Mouse (Mus musculus) hindbrain, embryonic 15.5 days (tissue): ENCODE measurements around the gene Ppp2r1b. TPM values are rescaled to one million over a fixed set of nuclear protein-coding genes. Genes with fewer than 3 reads are reported as not detected.
"Not testable (repeated sequence)": the region's sequence is repeated elsewhere in the genome, so short reads cannot be mapped to it uniquely, and the experiment has no call there.

Source experiments
- ATAC-seq: fragments of 200-750 bp; cut with Nextera tagmentation; 2 replicates; pipeline ENCODE4 v1.8.0; 2017; ENCODE audit warnings: low read depth, moderate number of reproducible peaks, moderate TSS enrichment; ENCODE audit not compliant: low FRiP score
- H3K27ac ChIP-seq: fragments of 300-500 bp; sonication (generic); replicated peaks from 2 replicates; pipeline ENCODE4 v1.5.1; 2015; ENCODE audit warnings: mild to moderate bottlenecking, inconsistent platforms
- H3K27me3 ChIP-seq: fragments of 300-500 bp; sonication (generic); 2 replicates; pipeline ENCODE4 v1.6.1; 2015; ENCODE audit warnings: control low read depth, inconsistent platforms
- H3K36me3 ChIP-seq: fragments of 300-500 bp; sonication (generic); 2 replicates; pipeline ENCODE4 v1.6.1; 2015; ENCODE audit warnings: control low read depth, inconsistent platforms
- H3K4me1 ChIP-seq: fragments of 300-500 bp; sonication (generic); replicated peaks from 2 replicates; pipeline ENCODE4 v1.6.1; 2015; ENCODE audit warnings: control low read depth, inconsistent platforms
- H3K4me2 ChIP-seq: fragments of 300-500 bp; sonication (generic); 2 replicates; pipeline ENCODE4 v1.6.1; 2015; ENCODE audit warnings: moderate library complexity, mild to moderate bottlenecking, inconsistent platforms
- H3K4me3 ChIP-seq: fragments of 300-500 bp; sonication (generic); 2 replicates; pipeline ENCODE4 v1.5.1; 2015; ENCODE audit warnings: mild to moderate bottlenecking, inconsistent platforms
- H3K9ac ChIP-seq: fragments of 300-500 bp; sonication (generic); 2 replicates; pipeline ENCODE4 v1.6.1; 2015; ENCODE audit warnings: inconsistent platforms
- H3K9me3 ChIP-seq: fragments of 300-500 bp; sonication (generic); 2 replicates; pipeline ENCODE4 v1.6.1; 2016; ENCODE audit warnings: control low read depth, inconsistent platforms
- WGBS: fragments of 180-500 bp; shearing (Covaris S2); methylation state at CpG from one replicate; pipeline ENCODE4 v1.1.7; 2015; 5-methylcytosine and 5-hydroxymethylcytosine counted together
- polyA plus RNA-seq: library from polyadenylated mRNA; unstranded; fragments of >200 nt; fragmentation: Nextera tagmentation; extraction: Ambion mirVana; gene quantifications from 2 replicates; pipeline ENCODE4 v1.2.1, GENCODE M21; 2015

The Ppp2r1b gene
- polyA plus RNA-seq, 1 experiment from 2014 or later = 43.8 TPM

- Histone ChIP-seq H3K27me3 (no peaks in the 10 kb centered on the region), H3K4me1 (no peaks in the 10 kb centered on the region), H3K36me3 (peaks cover 15% of the 10 kb centered on the region), H3K4me3 (no peak overlapping the region), H3K4me2 (no peak overlapping the region), H3K9ac (no peak overlapping the region), H3K9me3 (no peaks in the 10 kb centered on the region), H3K27ac (no peak overlapping the region)
- no peak for ATAC-seq
- WGBS = 95% methylated on average over 6 of the region's 6 CpGs
Observed at GRCm38 (mm10) chr9:50818050-50818449, 27.1 kb upstream of the Ppp2r1b start.

DNA sequence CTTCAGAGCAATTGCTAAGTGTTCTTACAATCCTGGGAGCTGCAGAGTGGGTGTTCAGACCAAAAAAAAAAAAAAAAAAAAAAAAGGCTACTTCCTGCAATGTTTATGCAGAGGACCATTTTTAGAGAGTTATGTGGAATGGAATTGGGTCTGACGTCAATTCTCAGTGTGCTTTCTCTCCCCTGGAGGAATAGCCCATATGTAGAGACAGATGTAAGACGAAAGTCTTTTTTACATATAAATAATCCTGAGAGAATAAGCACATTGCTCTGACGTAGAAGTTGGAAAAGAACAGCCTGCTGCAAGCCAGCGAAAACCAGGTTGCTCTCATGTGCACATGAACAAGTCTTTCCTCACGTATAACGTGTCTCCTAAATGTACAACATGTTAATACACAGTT, 25.4 kb upstream of the Ppp2r1b start:
- no peak overlapping the region for H3K4me3 ChIP-seq
- H3K4me2 ChIP-seq = no peak overlapping the region
- ATAC-seq = no peak
- H3K27me3 ChIP-seq = no peaks in the 10 kb centered on the region
- no peaks in the 10 kb centered on the region for H3K9me3 ChIP-seq
- H3K36me3 ChIP-seq = peaks cover 18% of the 10 kb centered on the region
- no peaks in the 10 kb centered on the region for H3K4me1 ChIP-seq
- WGBS = 85% methylated on average over 6 of the region's 6 CpGs
- no peak overlapping the region for H3K9ac ChIP-seq
- no peak overlapping the region for H3K27ac ChIP-seq

DNA sequence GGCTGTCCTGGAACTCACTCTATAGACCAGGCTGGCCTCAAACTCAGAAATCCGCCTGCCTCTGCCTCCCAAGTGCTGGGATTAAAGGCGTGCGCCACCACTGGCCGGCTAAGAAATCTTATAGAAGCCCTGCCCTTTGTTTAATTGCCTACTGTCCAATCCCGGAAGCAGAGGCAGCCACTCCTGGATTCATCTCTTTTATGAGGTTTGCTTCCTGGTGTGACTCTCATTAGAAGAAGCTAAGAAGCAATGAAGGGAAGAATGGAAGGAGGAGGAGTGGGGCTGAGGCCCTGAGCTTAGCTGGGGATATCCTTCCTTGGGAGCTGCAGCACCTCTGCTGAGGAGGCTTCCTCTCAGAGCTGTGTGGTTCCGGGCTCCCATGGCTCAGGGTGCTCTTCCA, 23.4 kb upstream of the Ppp2r1b start:
- Histone ChIP-seq H3K4me3 (no peak overlapping the region), H3K9me3 (no peaks in the 10 kb centered on the region), H3K4me1 (no peaks in the 10 kb centered on the region), H3K27ac (no peak overlapping the region), H3K36me3 (peaks cover 18% of the 10 kb centered on the region), H3K9ac (no peak overlapping the region), H3K4me2 (no peak overlapping the region), H3K27me3 (no peaks in the 10 kb centered on the region)
- no peak for ATAC-seq
- 96% methylated on average over 6 of the region's 6 CpGs for WGBS

DNA sequence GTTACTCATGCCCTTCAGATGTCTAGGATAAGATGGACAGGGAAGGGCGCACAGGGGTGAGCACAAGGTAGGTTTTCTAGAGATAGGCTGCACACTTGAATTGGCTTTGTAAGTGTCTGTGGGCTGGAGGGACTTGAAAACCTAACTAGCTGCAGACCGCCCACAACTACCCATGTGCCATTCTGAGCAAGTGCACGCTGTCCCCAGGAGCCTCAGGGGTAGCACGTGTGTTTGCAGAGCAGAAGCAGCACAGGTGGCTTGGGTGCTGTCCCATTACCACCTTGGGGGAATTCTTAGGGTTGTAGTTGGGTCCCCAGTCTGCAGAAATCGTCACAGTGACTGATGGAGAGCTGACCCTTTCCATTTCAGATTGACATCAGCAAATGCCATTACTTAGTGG, 22.9 kb upstream of the Ppp2r1b start:
- WGBS = 94% methylated on average over 5 of the region's 5 CpGs
- peaks cover 16% of the 10 kb centered on the region for H3K36me3 ChIP-seq

GRCm38 (mm10) chr9:50823779-50824453, 21.2 kb upstream of the Ppp2r1b start:
- H3K9ac ChIP-seq = no peak overlapping the region
- no peak overlapping the region for H3K4me2 ChIP-seq
- H3K9me3 ChIP-seq = no peaks in the 10 kb centered on the region
- no peaks in the 10 kb centered on the region for H3K4me1 ChIP-seq
- no peaks in the 10 kb centered on the region for H3K27me3 ChIP-seq
- no peak for ATAC-seq
- no peak overlapping the region for H3K27ac ChIP-seq
- peaks cover 26% of the 10 kb centered on the region for H3K36me3 ChIP-seq
- H3K4me3 ChIP-seq = no peak overlapping the region
- 92% methylated on average over 11 of the region's 11 CpGs for WGBS

More for the DNA sequence above, 22.9 kb upstream of the Ppp2r1b start:
- H3K4me1 ChIP-seq = no peaks in the 10 kb centered on the region
- H3K4me3 ChIP-seq = no peak overlapping the region
- H3K4me2 ChIP-seq = no peak overlapping the region
- H3K9ac ChIP-seq = no peak overlapping the region
- H3K27ac ChIP-seq = no peak overlapping the region
- ATAC-seq = no peak
- no peaks in the 10 kb centered on the region for H3K9me3 ChIP-seq
- no peaks in the 10 kb centered on the region for H3K27me3 ChIP-seq

GRCm38 (mm10) chr9:50831514-50831913, 13.6 kb upstream of the Ppp2r1b start:
- WGBS = 92% methylated on average over 5 of the region's 5 CpGs
- no peak overlapping the region for H3K4me2 ChIP-seq
- H3K27me3 ChIP-seq = no peaks in the 10 kb centered on the region
- H3K36me3 ChIP-seq = peaks cover 18% of the 10 kb centered on the region; the same call in 1 of the 2 replicates
- H3K9ac ChIP-seq = no peak overlapping the region
- H3K27ac ChIP-seq = no peak overlapping the region
- H3K9me3 ChIP-seq = no peaks in the 10 kb centered on the region
- H3K4me1 ChIP-seq = no peaks in the 10 kb centered on the region
- ATAC-seq = no peak; the same call in 1 of the 2 replicates
- no peak overlapping the region for H3K4me3 ChIP-seq

GRCm38 (mm10) chr9:50832162-50832561, 12.9 kb upstream of the Ppp2r1b start:
- H3K36me3 ChIP-seq = peaks cover 18% of the 10 kb centered on the region; the same call in 1 of the 2 replicates
- ATAC-seq = no peak
- no peak overlapping the region for H3K4me2 ChIP-seq
- 98% methylated on average over 4 of the region's 4 CpGs for WGBS
- H3K4me3 ChIP-seq = no peak overlapping the region
- H3K27me3 ChIP-seq = no peaks in the 10 kb centered on the region
- no peaks in the 10 kb centered on the region for H3K4me1 ChIP-seq
- H3K9me3 ChIP-seq = no peaks in the 10 kb centered on the region
- H3K9ac ChIP-seq = no peak overlapping the region
- H3K27ac ChIP-seq = no peak overlapping the region

DNA sequence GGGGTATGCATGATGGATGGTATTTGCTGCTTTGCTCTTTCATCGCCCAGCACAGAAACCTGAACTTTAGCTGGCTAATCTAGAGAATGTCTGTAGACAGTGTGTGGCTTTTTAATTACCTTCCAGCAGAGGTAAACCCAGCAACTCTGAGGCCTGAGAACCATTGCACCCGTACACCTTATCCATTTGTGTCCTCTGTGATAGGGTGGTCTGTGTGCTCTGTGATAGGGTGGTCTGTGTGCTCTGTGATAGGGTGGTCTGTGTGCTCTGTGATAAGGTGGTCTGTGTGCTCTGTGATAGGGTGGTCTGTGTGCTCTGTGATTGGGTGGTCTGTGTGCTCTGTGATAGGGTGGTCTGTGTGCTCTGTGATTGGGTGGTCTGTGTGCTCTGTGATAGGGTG, 12.5 kb upstream of the Ppp2r1b start:
- H3K27ac ChIP-seq, H3K27me3 ChIP-seq, H3K4me2 ChIP-seq, H3K9ac ChIP-seq, H3K4me3 ChIP-seq, ATAC-seq, H3K4me1 ChIP-seq, H3K9me3 ChIP-seq: not testable (repeated sequence)
- 96% methylated on average over 2 of the region's 2 CpGs for WGBS
- peaks cover 18% of the 10 kb centered on the region; the same call in 1 of the 2 replicates for H3K36me3 ChIP-seq

GRCm38 (mm10) chr9:50833786-50834185, 11.3 kb upstream of the Ppp2r1b start:
- H3K9me3 ChIP-seq = no peaks in the 10 kb centered on the region
- no peak overlapping the region for H3K4me3 ChIP-seq
- WGBS = 82% methylated on average over 8 of the region's 8 CpGs
- no peaks in the 10 kb centered on the region for H3K27me3 ChIP-seq
- no peaks in the 10 kb centered on the region for H3K4me1 ChIP-seq
- H3K4me2 ChIP-seq = no peak overlapping the region
- H3K36me3 ChIP-seq = peaks cover 9% of the 10 kb centered on the region; the same call in 1 of the 2 replicates
- no peak overlapping the region for H3K27ac ChIP-seq
- H3K9ac ChIP-seq = no peak overlapping the region
- no peak for ATAC-seq

DNA sequence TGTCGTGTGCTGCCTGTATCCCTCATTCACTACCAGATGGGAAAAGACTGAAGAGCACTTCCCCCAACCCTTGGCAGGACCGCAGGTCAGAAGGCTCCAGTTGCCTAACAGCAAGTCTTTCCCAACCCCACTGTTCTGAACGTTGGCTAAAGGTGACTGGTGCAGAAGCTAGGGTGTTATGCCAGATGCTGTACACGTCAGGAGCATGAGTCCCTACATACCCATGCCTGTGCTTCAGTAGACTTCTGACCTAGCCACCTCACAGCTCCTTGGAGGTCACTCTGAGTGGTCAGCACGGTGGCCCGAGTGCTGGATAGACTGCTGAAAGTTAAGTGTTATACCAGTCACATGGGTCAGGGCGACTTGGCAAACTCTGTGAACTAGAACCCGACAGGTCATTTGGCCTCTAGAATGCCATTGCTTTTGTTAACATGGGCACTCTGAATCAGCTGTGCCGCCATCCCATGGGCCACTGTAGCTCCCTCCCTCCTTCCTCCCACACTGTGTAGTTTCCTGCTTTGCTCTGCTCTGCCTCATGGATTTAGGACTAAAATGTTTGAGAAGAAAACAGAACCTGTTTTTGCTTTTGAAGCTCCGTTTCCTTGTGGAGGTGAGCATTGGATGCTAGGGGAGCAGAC, 9.9 kb upstream of the Ppp2r1b start:
- Histone ChIP-seq H3K36me3 (peaks cover 5% of the 10 kb centered on the region; the same call in 1 of the 2 replicates), H3K4me2 (no peak overlapping the region), H3K9me3 (no peaks in the 10 kb centered on the region), H3K27ac (no peak overlapping the region), H3K4me3 (no peak overlapping the region), H3K27me3 (no peaks in the 10 kb centered on the region), H3K9ac (no peak overlapping the region), H3K4me1 (no peaks in the 10 kb centered on the region)
- 91% methylated on average over 10 of the region's 10 CpGs for WGBS
- ATAC-seq = no peak

DNA sequence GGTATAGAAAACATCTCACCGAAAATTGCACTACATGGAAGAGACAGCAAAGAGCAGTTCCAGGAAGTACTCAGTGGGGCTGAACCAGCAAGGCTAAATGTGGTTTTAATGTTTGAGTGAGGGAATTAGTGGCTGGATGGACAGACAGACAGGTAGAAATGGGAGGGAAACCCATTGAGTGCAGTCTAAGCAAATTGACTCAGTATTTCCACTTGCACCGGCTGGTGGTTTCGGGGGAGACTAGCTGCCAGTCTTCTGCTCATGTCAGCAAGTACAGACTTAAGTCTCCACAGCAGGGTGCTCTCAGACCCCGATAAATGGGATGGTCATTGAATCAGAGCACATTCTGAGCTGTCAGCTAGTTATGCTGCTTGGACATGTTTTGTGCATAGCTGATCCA, 9.0 kb upstream of the Ppp2r1b start:
- Histone ChIP-seq H3K4me1 (no peaks in the 10 kb centered on the region), H3K27ac (no peak overlapping the region), H3K36me3 (peaks cover 5% of the 10 kb centered on the region; the same call in 1 of the 2 replicates), H3K27me3 (no peaks in the 10 kb centered on the region), H3K4me2 (no peak overlapping the region), H3K9me3 (no peaks in the 10 kb centered on the region), H3K4me3 (no peak overlapping the region), H3K9ac (no peak overlapping the region)
- 88% methylated on average over 4 of the region's 4 CpGs for WGBS
- no peak for ATAC-seq

DNA sequence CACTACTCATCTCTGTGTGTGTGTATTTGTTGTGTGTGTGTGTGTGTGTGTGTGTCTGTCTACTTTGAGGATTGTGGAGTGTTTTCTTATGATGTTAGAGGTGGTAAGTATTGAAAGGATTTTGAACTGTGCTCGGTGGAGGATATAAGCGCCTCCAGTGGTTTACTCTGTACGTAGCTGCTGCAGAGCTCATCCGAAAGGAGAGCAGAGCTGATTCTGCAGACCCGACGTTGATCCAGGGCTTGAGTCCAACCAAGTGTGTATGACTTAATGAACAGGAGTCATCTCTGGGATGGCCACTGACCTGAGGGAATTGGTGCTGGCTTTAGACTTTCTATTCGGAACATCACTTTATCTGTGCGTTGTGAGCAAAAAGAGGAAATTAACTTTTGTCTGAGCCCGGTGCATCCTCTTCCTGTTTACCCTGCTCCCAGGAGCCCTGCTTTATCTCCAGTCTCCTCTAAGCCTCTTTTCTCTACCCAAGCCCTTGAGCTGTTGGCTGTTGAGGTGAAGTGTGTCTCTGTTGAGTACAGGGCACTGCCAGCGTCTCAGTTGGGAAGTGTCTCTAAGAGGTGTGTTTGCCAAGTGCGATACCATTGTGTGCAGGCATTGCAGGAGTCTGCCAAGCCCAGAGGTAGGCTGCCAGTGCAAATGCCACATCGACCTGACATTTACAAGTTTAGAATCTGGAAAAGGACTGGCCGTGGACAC, 3.9 kb upstream of the Ppp2r1b start:
- ATAC-seq = no peak
- H3K36me3 ChIP-seq = peaks cover 11% of the 10 kb centered on the region
- no peaks in the 10 kb centered on the region for H3K27me3 ChIP-seq
- no peak overlapping the region for H3K4me2 ChIP-seq
- no peaks in the 10 kb centered on the region for H3K4me1 ChIP-seq
- no peak overlapping the region for H3K27ac ChIP-seq
- WGBS = 83% methylated on average over 13 of the region's 13 CpGs
- H3K4me3 ChIP-seq = no peak overlapping the region
- H3K9me3 ChIP-seq = no peaks in the 10 kb centered on the region
- H3K9ac ChIP-seq = no peak overlapping the region
